Mouse (Mus musculus) hematopoietic stem cell, adult 5-6 weeks (primary cell): ENCODE results near the gene Slc38a3. TPM values are rescaled to one million over a fixed set of nuclear protein-coding genes. Genes with fewer than 3 reads are reported as not detected.

ENCODE experiments used
- ATAC-seq, 2 experiments: fragments of 125-278 bp in 1 of 2; replicated peaks in 1 of 2; 2 replicates each; pipeline ENCODE4 v1.8.0; 2016 to 2017; ENCODE audit warnings: inconsistent platforms in 2 of 2, mild to moderate bottlenecking in 2 of 2, moderate number of reproducible peaks in 2 of 2, low read depth in 1 of 2, moderate TSS enrichment in 1 of 2; ENCODE audit not compliant: low FRiP score in 2 of 2, poor library complexity in 2 of 2, severe bottlenecking in 2 of 2, insufficient read depth in 1 of 2, low TSS enrichment in 1 of 2
- total RNA-seq: library from RNA; stranded (forward); fragments of 172-1452, 232-1000 nt; gene quantifications from 2 replicates; pipeline ENCODE4 v1.2.3, GENCODE M21; 2017

The Slc38a3 gene
- total RNA-seq, 1 experiment from 2014 or later: not detected

GRCm38 (mm10) chr9:107697811-107698521, 28.6 kb upstream of the Slc38a3 start:
- ATAC-seq: no peak

GRCm38 (mm10) chr9:107696845-107697610, 27.7 kb upstream of the Slc38a3 start:
- ATAC-seq: no peak

- peak; percentile 27 to 50; a peak in 2 of 4 replicates for ATAC-seq
These were observed 26.8 kb upstream of the Slc38a3 start for GRCm38 (mm10) chr9:107696106-107696479.

- no peak for ATAC-seq
These were observed 26.2 kb upstream of the Slc38a3 start for GRCm38 (mm10) chr9:107695441-107696105.

- no peak for ATAC-seq
These were observed 25.3 kb upstream of the Slc38a3 start for GRCm38 (mm10) chr9:107694627-107695026.

- ATAC-seq: no peak
These were observed 24.2 kb upstream of the Slc38a3 start for GRCm38 (mm10) chr9:107693433-107693987.

- no peak for ATAC-seq
These were observed 23.5 kb upstream of the Slc38a3 start for GRCm38 (mm10) chr9:107692785-107693184.

- ATAC-seq: no peak
These were observed 21.1 kb upstream of the Slc38a3 start for GRCm38 (mm10) chr9:107690391-107690790.

GRCm38 (mm10) chr9:107688939-107689338, 19.6 kb upstream of the Slc38a3 start:
- ATAC-seq: no peak

- no peak for ATAC-seq
These were observed 19.1 kb upstream of the Slc38a3 start for GRCm38 (mm10) chr9:107688415-107688814.

GRCm38 (mm10) chr9:107685231-107685981, 16.1 kb upstream of the Slc38a3 start:
- peak; percentile 66 to 70; a peak in 3 of 4 replicates for ATAC-seq

GRCm38 (mm10) chr9:107682405-107682804, 13.1 kb upstream of the Slc38a3 start:
- ATAC-seq: no peak

- no peak for ATAC-seq
These were observed 10.2 kb upstream of the Slc38a3 start, which contains the start of gene Gnat1 for GRCm38 (mm10) chr9:107679501-107679900. Gnat1 (minus strand) TSS chr9:107679712.

- no peak for ATAC-seq
These were observed 9.5 kb upstream of the Slc38a3 start for GRCm38 (mm10) chr9:107678861-107679260.

- ATAC-seq: peak in 1 of 2 experiments; percentile 44; a peak in 1 of 4 replicates
These were observed 8.6 kb upstream of the Slc38a3 start for GRCm38 (mm10) chr9:107677819-107678526.

GRCm38 (mm10) chr9:107677091-107677784, 7.9 kb upstream of the Slc38a3 start:
- ATAC-seq: no peak; a peak in 1 of 4 replicates
